Mouse (Mus musculus): ENCODE measurements around the gene Tex264. TPM values are rescaled to one million over a fixed set of nuclear protein-coding genes. Genes with fewer than 3 reads are reported as not detected.

Gene Tex264
- polyA plus RNA-seq, 1 experiment: 77.9 TPM

- H3K36me3 ChIP-seq (ENCODE audit: control insufficient read depth, insufficient read depth, low read length): peaks cover 58% of the 10 kb centered on the region
- no peaks in the 10 kb centered on the region for H3K4me1 ChIP-seq (ENCODE audit: control insufficient read depth, insufficient read depth, insufficient read length, low read length)
- no peaks in the 10 kb centered on the region for H3K27me3 ChIP-seq (ENCODE audit: control insufficient read depth, insufficient read depth, low read length)
- TF ChIP-seq CTCF (IDR thresholded peaks at IDR 0.05; ENCODE audit: extremely low read depth, insufficient read length, insufficient replicate concordance, low read depth, low read length): no peak
- no peak for TF ChIP-seq POLR2A (IDR thresholded peaks at IDR 0.05; ENCODE audit: low read depth, low read length)
- no peak overlapping the region for H3K4me3 ChIP-seq (ENCODE audit: low read depth, low read length)
- WGBS: 93% methylated on average over 2 of the region's 2 CpGs
- no peak overlapping the region for H3K27ac ChIP-seq (ENCODE audit: insufficient read depth, low read depth, low read length)
These were observed 30.5 kb upstream of the Tex264 start for GRCm38 (mm10) chr9:106716232-106716631.

- WGBS: 95% methylated on average over 2 of the region's 2 CpGs
- Histone ChIP-seq H3K27ac (ENCODE audit: insufficient read depth, low read depth, low read length) (no peak overlapping the region), H3K36me3 (ENCODE audit: control insufficient read depth, insufficient read depth, low read length) (peaks cover 63% of the 10 kb centered on the region), H3K27me3 (ENCODE audit: control insufficient read depth, insufficient read depth, low read length) (no peaks in the 10 kb centered on the region), H3K4me1 (ENCODE audit: control insufficient read depth, insufficient read depth, insufficient read length, low read length) (no peaks in the 10 kb centered on the region), H3K4me3 (ENCODE audit: low read depth, low read length) (no peak overlapping the region)
- no peak for TF ChIP-seq CTCF (IDR thresholded peaks at IDR 0.05; ENCODE audit: extremely low read depth, insufficient read length, insufficient replicate concordance, low read depth, low read length)
- no peak for TF ChIP-seq POLR2A (IDR thresholded peaks at IDR 0.05; ENCODE audit: low read depth, low read length)
These were observed 26.7 kb upstream of the Tex264 start for GRCm38 (mm10) chr9:106712470-106712869.

GRCm38 (mm10) chr9:106692973-106693481, 7.3 kb upstream of the Tex264 start:
- TF ChIP-seq POLR2A (IDR thresholded peaks at IDR 0.05; ENCODE audit: low read depth, low read length) (no peak), CTCF (IDR thresholded peaks at IDR 0.05; ENCODE audit: extremely low read depth, insufficient read length, insufficient replicate concordance, low read depth, low read length) (no peak)
- WGBS: 95% methylated on average over 11 of the region's 11 CpGs
- H3K4me1 ChIP-seq (ENCODE audit: control insufficient read depth, insufficient read depth, insufficient read length, low read length): peaks cover 2% of the 10 kb centered on the region; the same call in 1 of the 2 replicates
- peaks cover 23% of the 10 kb centered on the region for H3K36me3 ChIP-seq (ENCODE audit: control insufficient read depth, insufficient read depth, low read length)
- no peak overlapping the region for H3K4me3 ChIP-seq (ENCODE audit: low read depth, low read length)
- no peaks in the 10 kb centered on the region for H3K27me3 ChIP-seq (ENCODE audit: control insufficient read depth, insufficient read depth, low read length)
- H3K27ac ChIP-seq (ENCODE audit: insufficient read depth, low read depth, low read length): no peak overlapping the region

- H3K4me1 ChIP-seq (ENCODE audit: control insufficient read depth, insufficient read depth, insufficient read length, low read length): peaks cover 2% of the 10 kb centered on the region; the same call in 1 of the 2 replicates
- H3K27ac ChIP-seq (ENCODE audit: insufficient read depth, low read depth, low read length): no peak overlapping the region
- no peak for TF ChIP-seq CTCF (IDR thresholded peaks at IDR 0.05; ENCODE audit: extremely low read depth, insufficient read length, insufficient replicate concordance, low read depth, low read length)
- TF ChIP-seq POLR2A (IDR thresholded peaks at IDR 0.05; ENCODE audit: low read depth, low read length): no peak
- no peaks in the 10 kb centered on the region for H3K27me3 ChIP-seq (ENCODE audit: control insufficient read depth, insufficient read depth, low read length)
- no peak overlapping the region for H3K4me3 ChIP-seq (ENCODE audit: low read depth, low read length)
- 83% methylated on average over 8 of the region's 8 CpGs for WGBS
- H3K36me3 ChIP-seq (ENCODE audit: control insufficient read depth, insufficient read depth, low read length): peaks cover 9% of the 10 kb centered on the region; the same call in 1 of the 2 replicates
These were observed 3.1 kb upstream of the Tex264 start for GRCm38 (mm10) chr9:106688834-106689233.

- peaks cover 2% of the 10 kb centered on the region; the same call in 1 of the 2 replicates for H3K4me1 ChIP-seq (ENCODE audit: control insufficient read depth, insufficient read depth, insufficient read length, low read length)
- H3K4me3 ChIP-seq (ENCODE audit: low read depth, low read length): no peak overlapping the region
- peak; percentile 93; the same call in 1 of the 2 replicates for TF ChIP-seq CTCF (IDR thresholded peaks at IDR 0.05; ENCODE audit: extremely low read depth, insufficient read length, insufficient replicate concordance, low read depth, low read length)
- TF ChIP-seq POLR2A (IDR thresholded peaks at IDR 0.05; ENCODE audit: low read depth, low read length): no peak
- WGBS: 31% methylated on average over 8 of the region's 8 CpGs
- 0 out of 2 replicates have a peak, but pooled peaks cover 2% of the 10 kb centered on the region for H3K36me3 ChIP-seq (ENCODE audit: control insufficient read depth, insufficient read depth, low read length)
- H3K27ac ChIP-seq (ENCODE audit: insufficient read depth, low read depth, low read length): no peak overlapping the region
- no peaks in the 10 kb centered on the region for H3K27me3 ChIP-seq (ENCODE audit: control insufficient read depth, insufficient read depth, low read length)
These were observed 1.4 kb upstream of the Tex264 start for GRCm38 (mm10) chr9:106686983-106687650.

DNA sequence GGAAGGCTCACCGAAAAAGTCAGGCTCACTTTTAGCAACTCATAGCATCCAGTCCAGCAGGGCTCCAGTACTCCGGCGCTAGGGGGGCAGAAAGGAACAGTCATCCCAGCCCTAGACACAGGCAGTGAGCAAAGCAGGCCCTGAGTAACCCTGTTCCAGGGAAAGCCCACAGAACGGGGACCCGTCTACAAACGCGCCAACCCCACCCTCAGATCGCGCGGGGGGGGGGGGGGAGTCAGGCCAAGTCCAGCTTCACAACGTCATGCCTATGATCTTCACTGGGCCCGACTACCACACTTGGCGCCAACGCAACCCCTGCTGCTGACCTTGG, 844 bp downstream of the Tex264 start:
- peak overlapping the region; percentile 42 for H3K27ac ChIP-seq (ENCODE audit: insufficient read depth, low read depth, low read length)
- no peak for TF ChIP-seq POLR2A (IDR thresholded peaks at IDR 0.05; ENCODE audit: low read depth, low read length)
- H3K4me3 ChIP-seq (ENCODE audit: low read depth, low read length): peak overlapping the region; percentile 88
- H3K27me3 ChIP-seq (ENCODE audit: control insufficient read depth, insufficient read depth, low read length): no peaks in the 10 kb centered on the region
- under 1% methylated on average over 14 of the region's 14 CpGs for whole genome bisulfite sequencing
- H3K36me3 ChIP-seq (ENCODE audit: control insufficient read depth, insufficient read depth, low read length): peaks cover 16% of the 10 kb centered on the region; the same call in 1 of the 2 replicates
- no peaks in the 10 kb centered on the region; the same call in 1 of the 2 replicates for H3K4me1 ChIP-seq (ENCODE audit: control insufficient read depth, insufficient read depth, insufficient read length, low read length)

GRCm38 (mm10) chr9:106684093-106684872, 1.4 kb downstream of the Tex264 start:
- no peaks in the 10 kb centered on the region for H3K27me3 ChIP-seq (ENCODE audit: control insufficient read depth, insufficient read depth, low read length)
- H3K4me1 ChIP-seq (ENCODE audit: control insufficient read depth, insufficient read depth, insufficient read length, low read length): no peaks in the 10 kb centered on the region; the same call in 1 of the 2 replicates
- peak overlapping the region; percentile 42; the same call in 1 of the 2 replicates for H3K27ac ChIP-seq (ENCODE audit: insufficient read depth, low read depth, low read length)
- H3K36me3 ChIP-seq (ENCODE audit: control insufficient read depth, insufficient read depth, low read length): peaks cover 20% of the 10 kb centered on the region; the same call in 1 of the 2 replicates
- TF ChIP-seq CTCF (IDR thresholded peaks at IDR 0.05; ENCODE audit: extremely low read depth, insufficient read length, insufficient replicate concordance, low read depth, low read length) (no peak), POLR2A (IDR thresholded peaks at IDR 0.05; ENCODE audit: low read depth, low read length) (no peak)
- peak overlapping the region; percentile 88 for H3K4me3 ChIP-seq (ENCODE audit: low read depth, low read length)
- 65% methylated on average over 6 of the region's 6 CpGs for WGBS
